ENCODE assay signal across 11 mouse cellular contexts in the genomic region with DNA sequence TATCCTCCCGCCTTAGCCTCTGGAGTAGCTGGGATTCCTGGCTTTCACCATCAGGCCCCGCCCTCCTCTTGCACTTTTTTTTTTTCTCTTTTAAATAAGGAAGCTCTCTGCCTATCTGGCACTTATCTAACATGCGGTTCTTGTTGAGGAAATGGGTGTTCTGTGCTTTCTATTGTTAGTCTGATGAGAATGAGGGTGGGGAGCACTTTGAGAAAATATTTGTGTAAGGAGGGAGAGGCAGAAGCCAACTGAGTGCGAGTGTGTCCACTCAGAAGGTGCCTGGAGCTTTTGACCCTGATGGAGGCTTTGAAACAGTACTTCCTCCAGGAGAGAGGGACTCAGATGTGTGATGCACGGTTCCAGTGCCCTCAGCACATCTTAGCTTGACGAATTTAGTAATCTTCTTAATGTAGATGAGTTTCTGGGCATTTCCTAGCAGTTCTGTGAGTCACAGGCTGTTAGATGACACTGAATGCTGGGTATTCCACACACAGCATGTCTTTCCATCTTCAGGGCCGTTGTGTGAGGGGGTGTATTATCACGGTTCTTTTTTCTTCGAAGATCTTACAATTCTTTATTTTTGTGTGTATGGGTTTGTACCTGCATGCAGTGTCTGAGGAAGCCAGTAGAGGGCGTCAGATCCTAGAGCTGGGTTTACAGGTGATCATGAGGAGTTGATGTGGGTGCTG. TPM values are rescaled to one million over a fixed set of nuclear protein-coding genes. Genes with fewer than 3 reads are reported as not detected.
A peak's percentile ranks its signal among the peaks of the same experiment; 100 is the strongest.
DNase-seq lines count a peak whose midpoint lies in the region; ATAC-seq and TF ChIP-seq lines count a peak whose summit lies in the region.
"Had no signal": no experiment of that assay in that cellular context is flagged by ENCODE, and none has a peak within 500 bp of the region (broad histone marks: within the 10 kb centered on the region; RNA-seq: fewer than 3 reads in every experiment).

No protein-coding gene starts in this region.

- peak overlapping the region; percentile 87 for H3K27ac ChIP-seq in thymus, adult 2 months (ENCODE audit: control insufficient read depth, insufficient read depth, low read length)
- H3K27ac ChIP-seq in lung, embryonic 14.5 days (ENCODE audit: low read depth), result no peak overlapping the region
- no peak overlapping the region for H3K27ac ChIP-seq in forebrain, embryonic 14.5 days (ENCODE audit: low read depth, low read length)

- peak; percentile 15 to 23 for DNase-seq in frontal cortex, postnatal 36 days (ENCODE audit: low spot score in 2 of 2)
- DNase-seq in frontal cortex, postnatal 14 days (ENCODE audit: low spot score in 2 of 2), result no peak
- DNase-seq in thymus, adult 2 months, result no peak
- DNase-seq in thymus, postnatal 4 days, result no peak
- DNase-seq in lung, embryonic 14.5 days, result peak; percentile 30
- DNase-seq in adrenal gland, postnatal 25 days, result no peak
- DNase-seq in forebrain, embryonic 14.5 days (ENCODE audit: low spot score), result no peak
- DNase-seq in gastrocnemius, postnatal 4 days (ENCODE audit: low spot score in 2 of 2), result no peak
- DNase-seq: cerebellum, adult 11 months; midbrain, embryonic 14.5 days had no signal

- no peak for TF ChIP-seq CTCF in thymus, adult 2 months (IDR thresholded peaks at IDR 0.05; ENCODE audit: borderline replicate concordance, control insufficient read depth, extremely low read depth, insufficient read depth, low read length, poor library complexity)
- TF ChIP-seq CTCF in lung, embryonic 14.5 days (IDR thresholded peaks at IDR 0.05; ENCODE audit: low read depth), result peak; percentile 28; the same call in 1 of the 2 replicates

- ATAC-seq in lung, embryonic 14.5 days (ENCODE audit: insufficient read depth), result no peak
- ATAC-seq in forebrain, embryonic 14.5 days, result no peak

- no peaks in the 10 kb centered on the region for H3K9me3 ChIP-seq in lung, embryonic 14.5 days (ENCODE audit: low read depth, low read length)
- no peaks in the 10 kb centered on the region for H3K9me3 ChIP-seq in forebrain, embryonic 14.5 days (replicated peaks; ENCODE audit: control insufficient read depth, low read length)

- peaks cover 31% of the 10 kb centered on the region for H3K4me1 ChIP-seq in thymus, adult 2 months (replicated peaks; ENCODE audit: control insufficient read depth, insufficient read depth, low read length)
- H3K4me1 ChIP-seq in lung, embryonic 14.5 days (ENCODE audit: insufficient read depth), result peaks cover 8% of the 10 kb centered on the region; the same call in 1 of the 2 replicates
- no peaks in the 10 kb centered on the region for H3K4me1 ChIP-seq in forebrain, embryonic 14.5 days (ENCODE audit: control insufficient read depth, insufficient read depth, low read length)

- no peak overlapping the region for H3K4me3 ChIP-seq in thymus, adult 2 months (ENCODE audit: control insufficient read depth, insufficient read depth, low read length)
- no peak overlapping the region for H3K4me3 ChIP-seq in lung, embryonic 14.5 days (ENCODE audit: low read depth, low read length)
- H3K4me3 ChIP-seq in forebrain, embryonic 14.5 days (ENCODE audit: low read depth, low read length), result no peak overlapping the region

- WGBS in thymus, adult 2 months, result 40% methylated on average over 10 of the region's 10 CpGs
- 61% methylated on average over 10 of the region's 10 CpGs for WGBS in lung, embryonic 14.5 days
- 78% methylated on average over 10 of the region's 10 CpGs for WGBS in forebrain, embryonic 14.5 days

- H3K4me2 ChIP-seq in lung, embryonic 14.5 days, result no peak overlapping the region
- no peak overlapping the region for H3K4me2 ChIP-seq in forebrain, embryonic 14.5 days (ENCODE audit: low read length)

- H3K36me3 ChIP-seq in thymus, adult 2 months (ENCODE audit: control insufficient read depth, insufficient read depth, low read length), result peaks cover 6% of the 10 kb centered on the region; the same call in 1 of the 2 replicates
- H3K36me3 ChIP-seq in lung, embryonic 14.5 days (ENCODE audit: insufficient read depth), result no peaks in the 10 kb centered on the region
- no peaks in the 10 kb centered on the region for H3K36me3 ChIP-seq in forebrain, embryonic 14.5 days (ENCODE audit: control insufficient read depth, insufficient read depth, low read length)

- H3K27me3 ChIP-seq in thymus, adult 2 months (ENCODE audit: control insufficient read depth, insufficient read depth, low read length), result no peaks in the 10 kb centered on the region
- no peaks in the 10 kb centered on the region for H3K27me3 ChIP-seq in lung, embryonic 14.5 days (ENCODE audit: insufficient read depth, low read length)
- H3K27me3 ChIP-seq in forebrain, embryonic 14.5 days (replicated peaks; ENCODE audit: control insufficient read depth, insufficient read depth, low read length), result no peaks in the 10 kb centered on the region

- H3K9ac ChIP-seq in lung, embryonic 14.5 days, result no peak overlapping the region
- H3K9ac ChIP-seq in forebrain, embryonic 14.5 days (ENCODE audit: low read length), result no peak overlapping the region

- no peak for TF ChIP-seq POLR2A in thymus, adult 2 months (IDR thresholded peaks at IDR 0.05; ENCODE audit: control insufficient read depth, extremely low read depth, insufficient read depth, low read length, poor library complexity)

RNA-seq across cellular contexts. Expression of a gene that starts 26.5 kb away (rescaled TPM):
- 21.1 and 22.4 TPM in 2 replicates for polyA plus RNA-seq in thymus, adult 2 months (2012; rRNA removed)
- 1.8 and 2.8 TPM in 2 replicates for polyA plus RNA-seq in lung, embryonic 14.5 days (2014; fragmentation: Nextera tagmentation; extraction: Ambion mirVana)
- total RNA-seq in adrenal gland, postnatal 25 days (2021), result 28.5 and 47.1 TPM in 2 replicates
- polyA plus RNA-seq in forebrain, embryonic 14.5 days (2014; fragmentation: Nextera tagmentation; extraction: Ambion mirVana), result 0.51 and 0.69 TPM in 2 replicates
- 1 to 10 TPM; 2.5 to 3.1 TPM for total RNA-seq in gastrocnemius, postnatal 4 days (2021)

RNA-seq across cellular contexts. Expression of a gene that starts 30.5 kb away (rescaled TPM):
- 2.2 and 2.3 TPM in 2 replicates for polyA plus RNA-seq in thymus, adult 2 months (2012; rRNA removed)
- polyA plus RNA-seq in lung, embryonic 14.5 days (2014; fragmentation: Nextera tagmentation; extraction: Ambion mirVana), result not detected in 2 replicates
- 1.00 and 2.0 TPM in 2 replicates for total RNA-seq in adrenal gland, postnatal 25 days (2021)
- polyA plus RNA-seq in forebrain, embryonic 14.5 days (2014; fragmentation: Nextera tagmentation; extraction: Ambion mirVana), result not detected in 2 replicates
- total RNA-seq in gastrocnemius, postnatal 4 days (2021), result not detected

RNA-seq across cellular contexts. Expression of a gene that starts 30.9 kb away (rescaled TPM):
- polyA plus RNA-seq in thymus, adult 2 months (2012; rRNA removed), result 8.2 and 11.7 TPM in 2 replicates
- 16.1 and 16.7 TPM in 2 replicates for polyA plus RNA-seq in lung, embryonic 14.5 days (2014; fragmentation: Nextera tagmentation; extraction: Ambion mirVana)
- total RNA-seq in adrenal gland, postnatal 25 days (2021), result 11.9 and 20.4 TPM in 2 replicates
- polyA plus RNA-seq in forebrain, embryonic 14.5 days (2014; fragmentation: Nextera tagmentation; extraction: Ambion mirVana), result 11.1 and 12.7 TPM in 2 replicates
- total RNA-seq in gastrocnemius, postnatal 4 days (2021), result 1 to 10 TPM; 6.7 to 7.0 TPM

RNA-seq across cellular contexts. Expression of a gene that starts 31.2 kb away (rescaled TPM):
- not detected in 2 replicates for polyA plus RNA-seq in thymus, adult 2 months (2012; rRNA removed)
- polyA plus RNA-seq in lung, embryonic 14.5 days (2014; fragmentation: Nextera tagmentation; extraction: Ambion mirVana), result not detected in 2 replicates
- total RNA-seq in adrenal gland, postnatal 25 days (2021), result 0.49 TPM in 1 of 2 replicates, not detected in the other
- polyA plus RNA-seq in forebrain, embryonic 14.5 days (2014; fragmentation: Nextera tagmentation; extraction: Ambion mirVana), result not detected in 2 replicates
- not detected for total RNA-seq in gastrocnemius, postnatal 4 days (2021)
- polyA plus RNA-seq: frontal cortex, adult 2 months; midbrain, embryonic 14.5 days had no signal

RNA-seq across cellular contexts. Expression of a gene that starts 42.1 kb away (rescaled TPM):
- polyA plus RNA-seq in thymus, adult 2 months (2012; rRNA removed), result 25.8 and 26.3 TPM in 2 replicates
- 115 and 127 TPM in 2 replicates for polyA plus RNA-seq in lung, embryonic 14.5 days (2014; fragmentation: Nextera tagmentation; extraction: Ambion mirVana)
- total RNA-seq in adrenal gland, postnatal 25 days (2021), result 60.6 and 64.2 TPM in 2 replicates
- 135 and 138 TPM in 2 replicates for polyA plus RNA-seq in forebrain, embryonic 14.5 days (2014; fragmentation: Nextera tagmentation; extraction: Ambion mirVana)
- total RNA-seq in gastrocnemius, postnatal 4 days (2021), result 10 to 100 TPM; 45.3 to 47.6 TPM

Comparison
In these comparisons a context has a peak if more than half of its experiments do, and no peak if none do; other contexts are left out.
1. DNase-seq: peak in frontal cortex, postnatal 36 days (2 of 2) and lung, embryonic 14.5 days (single experiment); none in frontal cortex, postnatal 14 days (0 of 2), thymus, adult 2 months (single experiment), thymus, postnatal 4 days (single experiment), adrenal gland, postnatal 25 days (single experiment), forebrain, embryonic 14.5 days (single experiment) and gastrocnemius, postnatal 4 days (0 of 2).